Mouse (Mus musculus): ENCODE measurements around the gene Ugt1a8.
"Not testable (repeated sequence)": the region's sequence is repeated elsewhere in the genome, so short reads cannot be mapped to it uniquely, and the experiment has no call there.

DNA sequence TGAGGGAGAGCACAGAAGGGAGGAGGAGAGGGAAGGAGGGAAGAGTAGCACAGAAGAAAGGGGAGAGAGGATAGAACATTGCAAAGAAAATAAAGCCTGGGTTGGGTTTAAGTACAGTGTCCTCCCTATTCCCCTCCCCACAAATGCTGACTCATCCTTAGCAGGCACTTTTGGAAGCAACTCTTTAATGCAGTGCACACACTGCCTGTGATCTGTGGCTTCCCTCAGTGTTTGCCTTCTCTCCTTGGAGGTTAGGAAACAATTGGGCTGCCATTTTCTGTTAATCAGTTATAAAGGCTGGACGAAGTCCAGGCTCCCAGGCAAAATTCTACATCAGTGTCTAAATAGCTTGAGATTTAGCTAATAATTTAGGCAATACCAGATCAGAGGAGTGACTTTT, 52.9 kb downstream of the Ugt1a8 start:
- TF ChIP-seq POLR2A (IDR thresholded peaks at IDR 0.05; ENCODE audit: borderline replicate concordance, low read depth, low read length); CTCF (IDR thresholded peaks at IDR 0.05; ENCODE audit: low read depth, low read length): not testable (repeated sequence)

Measured in bone marrow macrophage, adult 2 months (primary cell).